Mouse (Mus musculus) E14TG2a.4 (cell line): ENCODE measurements around the gene Pip5k1c.

Source experiments
- CTCF ChIP-seq: conservative IDR thresholded peaks from 2 replicates; pipeline ENCODE4 v1.5.1; 2014; ENCODE audit warnings: low read length
- NANOG ChIP-seq: IDR thresholded peaks from 2 replicates; pipeline ENCODE4 v1.6.1; 2014; ENCODE audit warnings: borderline replicate concordance, low read length, mixed read lengths

- TF ChIP-seq CTCF = no peak
- no peak for TF ChIP-seq NANOG
These were observed 33.4 kb upstream of the Pip5k1c start for GRCm38 (mm10) chr10:81259225-81259884.
